Mouse (Mus musculus): ENCODE measurements around the gene Sipa1l2. TPM values are rescaled to one million over a fixed set of nuclear protein-coding genes. Genes with fewer than 3 reads are reported as not detected.

Sipa1l2 gene
- polyA plus RNA-seq, 1 experiment from 2014 or later, result 4.7 TPM

GRCm38 (mm10) chr8:125568421-125568850, 1.2 kb downstream of the Sipa1l2 start:
- DNase-seq (ENCODE audit: low spot score) (peak; percentile 42), ATAC-seq (replicated peaks; ENCODE audit: low FRiP score) (no peak)
- H3K36me3 ChIP-seq (ENCODE audit: control insufficient read depth, insufficient read depth, low read length), result no peaks in the 10 kb centered on the region
- no peaks in the 10 kb centered on the region for H3K27me3 ChIP-seq (replicated peaks; ENCODE audit: control insufficient read depth, insufficient read depth, low read length)
- peak overlapping the region; percentile 68 for H3K4me3 ChIP-seq (ENCODE audit: low read depth, low read length)
- under 1% methylated on average over 14 of the region's 14 CpGs for WGBS
- no peaks in the 10 kb centered on the region for H3K9me3 ChIP-seq (ENCODE audit: control insufficient read depth, low read length)
- H3K9ac ChIP-seq (ENCODE audit: low read depth, low read length), result no peak overlapping the region
- peak overlapping the region; percentile 93 for H3K4me2 ChIP-seq
- peaks cover 7% of the 10 kb centered on the region for H3K4me1 ChIP-seq (replicated peaks; ENCODE audit: control insufficient read depth, insufficient read depth, low read length)
- no peak overlapping the region for H3K27ac ChIP-seq (ENCODE audit: low read depth, low read length)

- no peak for ATAC-seq (replicated peaks; ENCODE audit: low FRiP score)
- no peak for DNase-seq (ENCODE audit: low spot score)
Measured at GRCm38 (mm10) chr8:125567569-125567968, 2.0 kb downstream of the Sipa1l2 start.

GRCm38 (mm10) chr8:125562878-125563277, 6.7 kb downstream of the Sipa1l2 start:
- H3K27ac ChIP-seq (ENCODE audit: low read depth, low read length), result no peak overlapping the region
- no peak for ATAC-seq (replicated peaks; ENCODE audit: low FRiP score)
- DNase-seq (ENCODE audit: low spot score), result no peak
- H3K4me2 ChIP-seq, result no peak overlapping the region
- H3K9ac ChIP-seq (ENCODE audit: low read depth, low read length), result no peak overlapping the region
- no peaks in the 10 kb centered on the region for H3K36me3 ChIP-seq (ENCODE audit: control insufficient read depth, insufficient read depth, low read length)
- H3K9me3 ChIP-seq (ENCODE audit: control insufficient read depth, low read length), result no peaks in the 10 kb centered on the region
- WGBS, result 77% methylated on average over 8 of the region's 8 CpGs
- no peak overlapping the region for H3K4me3 ChIP-seq (ENCODE audit: low read depth, low read length)
- H3K27me3 ChIP-seq (replicated peaks; ENCODE audit: control insufficient read depth, insufficient read depth, low read length), result no peaks in the 10 kb centered on the region
- H3K4me1 ChIP-seq (replicated peaks; ENCODE audit: control insufficient read depth, insufficient read depth, low read length), result peaks cover 16% of the 10 kb centered on the region; the same call in 1 of the 2 replicates

More at GRCm38 (mm10) chr8:125567569-125567968, 2.0 kb downstream of the Sipa1l2 start:
- 60% methylated on average over 7 of the region's 7 CpGs for WGBS
- H3K4me1 ChIP-seq (replicated peaks; ENCODE audit: control insufficient read depth, insufficient read depth, low read length), result peaks cover 7% of the 10 kb centered on the region
- peak overlapping the region; percentile 93 for H3K4me2 ChIP-seq
- no peak overlapping the region for H3K9ac ChIP-seq (ENCODE audit: low read depth, low read length)
- H3K4me3 ChIP-seq (ENCODE audit: low read depth, low read length), result no peak overlapping the region
- H3K9me3 ChIP-seq (ENCODE audit: control insufficient read depth, low read length), result no peaks in the 10 kb centered on the region
- no peaks in the 10 kb centered on the region for H3K36me3 ChIP-seq (ENCODE audit: control insufficient read depth, insufficient read depth, low read length)
- no peak overlapping the region for H3K27ac ChIP-seq (ENCODE audit: low read depth, low read length)
- no peaks in the 10 kb centered on the region for H3K27me3 ChIP-seq (replicated peaks; ENCODE audit: control insufficient read depth, insufficient read depth, low read length)

GRCm38 (mm10) chr8:125560825-125561490, 8.7 kb downstream of the Sipa1l2 start:
- ATAC-seq (replicated peaks; ENCODE audit: low FRiP score) (no peak), DNase-seq (ENCODE audit: low spot score) (no peak)
- no peaks in the 10 kb centered on the region for H3K9me3 ChIP-seq (ENCODE audit: control insufficient read depth, low read length)
- H3K27me3 ChIP-seq (replicated peaks; ENCODE audit: control insufficient read depth, insufficient read depth, low read length), result no peaks in the 10 kb centered on the region
- H3K4me2 ChIP-seq, result no peak overlapping the region
- no peaks in the 10 kb centered on the region for H3K36me3 ChIP-seq (ENCODE audit: control insufficient read depth, insufficient read depth, low read length)
- H3K27ac ChIP-seq (ENCODE audit: low read depth, low read length), result no peak overlapping the region
- H3K4me3 ChIP-seq (ENCODE audit: low read depth, low read length), result no peak overlapping the region
- H3K9ac ChIP-seq (ENCODE audit: low read depth, low read length), result no peak overlapping the region
- 43% methylated on average over 11 of the region's 11 CpGs for WGBS
- peaks cover 24% of the 10 kb centered on the region; the same call in 1 of the 2 replicates for H3K4me1 ChIP-seq (replicated peaks; ENCODE audit: control insufficient read depth, insufficient read depth, low read length)

GRCm38 (mm10) chr8:125559066-125559653, 10.4 kb downstream of the Sipa1l2 start:
- no peaks in the 10 kb centered on the region for H3K27me3 ChIP-seq (replicated peaks; ENCODE audit: control insufficient read depth, insufficient read depth, low read length)
- H3K27ac ChIP-seq (ENCODE audit: low read depth, low read length), result no peak overlapping the region
- H3K4me3 ChIP-seq (ENCODE audit: low read depth, low read length), result no peak overlapping the region
- H3K4me1 ChIP-seq (replicated peaks; ENCODE audit: control insufficient read depth, insufficient read depth, low read length), result peaks cover 24% of the 10 kb centered on the region; the same call in 1 of the 2 replicates
- H3K9me3 ChIP-seq (ENCODE audit: control insufficient read depth, low read length), result no peaks in the 10 kb centered on the region
- H3K9ac ChIP-seq (ENCODE audit: low read depth, low read length), result no peak overlapping the region
- ATAC-seq (replicated peaks; ENCODE audit: low FRiP score) (no peak), DNase-seq (ENCODE audit: low spot score) (no peak)
- no peaks in the 10 kb centered on the region for H3K36me3 ChIP-seq (ENCODE audit: control insufficient read depth, insufficient read depth, low read length)
- 68% methylated on average over 5 of the region's 5 CpGs for WGBS
- no peak overlapping the region for H3K4me2 ChIP-seq

GRCm38 (mm10) chr8:125558109-125559065, 11.2 kb downstream of the Sipa1l2 start:
- no peak overlapping the region; the same call in 1 of the 2 replicates for H3K27ac ChIP-seq (ENCODE audit: low read depth, low read length)
- H3K36me3 ChIP-seq (ENCODE audit: control insufficient read depth, insufficient read depth, low read length), result no peaks in the 10 kb centered on the region
- no peak overlapping the region for H3K9ac ChIP-seq (ENCODE audit: low read depth, low read length)
- 42% methylated on average over 23 of the region's 23 CpGs for WGBS
- ATAC-seq (replicated peaks; ENCODE audit: low FRiP score), result peak; percentile 30; the same call in 1 of the 2 replicates
- H3K4me3 ChIP-seq (ENCODE audit: low read depth, low read length), result no peak overlapping the region
- H3K27me3 ChIP-seq (replicated peaks; ENCODE audit: control insufficient read depth, insufficient read depth, low read length), result no peaks in the 10 kb centered on the region
- H3K4me2 ChIP-seq, result peak overlapping the region; percentile 33
- H3K4me1 ChIP-seq (replicated peaks; ENCODE audit: control insufficient read depth, insufficient read depth, low read length), result peaks cover 24% of the 10 kb centered on the region; the same call in 1 of the 2 replicates
- no peaks in the 10 kb centered on the region for H3K9me3 ChIP-seq (ENCODE audit: control insufficient read depth, low read length)
- peak; percentile 48 for DNase-seq (ENCODE audit: low spot score)

GRCm38 (mm10) chr8:125557391-125558108, 12.1 kb downstream of the Sipa1l2 start:
- Histone ChIP-seq H3K4me2 (peak overlapping the region; percentile 31), H3K36me3 (ENCODE audit: control insufficient read depth, insufficient read depth, low read length) (no peaks in the 10 kb centered on the region), H3K27me3 (replicated peaks; ENCODE audit: control insufficient read depth, insufficient read depth, low read length) (no peaks in the 10 kb centered on the region), H3K27ac (ENCODE audit: low read depth, low read length) (no peak overlapping the region; the same call in 1 of the 2 replicates), H3K9ac (ENCODE audit: low read depth, low read length) (no peak overlapping the region), H3K4me1 (replicated peaks; ENCODE audit: control insufficient read depth, insufficient read depth, low read length) (peaks cover 24% of the 10 kb centered on the region; the same call in 1 of the 2 replicates), H3K9me3 (ENCODE audit: control insufficient read depth, low read length) (no peaks in the 10 kb centered on the region), H3K4me3 (ENCODE audit: low read depth, low read length) (no peak overlapping the region)
- DNase-seq (ENCODE audit: low spot score) (no peak), ATAC-seq (replicated peaks; ENCODE audit: low FRiP score) (no peak)
- 62% methylated on average over 10 of the region's 10 CpGs for WGBS

GRCm38 (mm10) chr8:125556706-125557105, 12.9 kb downstream of the Sipa1l2 start:
- ATAC-seq (replicated peaks; ENCODE audit: low FRiP score) (no peak), DNase-seq (ENCODE audit: low spot score) (no peak)
- no peaks in the 10 kb centered on the region for H3K9me3 ChIP-seq (ENCODE audit: control insufficient read depth, low read length)
- no peak overlapping the region for H3K27ac ChIP-seq (ENCODE audit: low read depth, low read length)
- H3K4me2 ChIP-seq, result no peak overlapping the region
- H3K36me3 ChIP-seq (ENCODE audit: control insufficient read depth, insufficient read depth, low read length), result no peaks in the 10 kb centered on the region
- H3K4me1 ChIP-seq (replicated peaks; ENCODE audit: control insufficient read depth, insufficient read depth, low read length), result peaks cover 24% of the 10 kb centered on the region; the same call in 1 of the 2 replicates
- H3K27me3 ChIP-seq (replicated peaks; ENCODE audit: control insufficient read depth, insufficient read depth, low read length), result no peaks in the 10 kb centered on the region
- H3K4me3 ChIP-seq (ENCODE audit: low read depth, low read length), result no peak overlapping the region
- 86% methylated on average over 5 of the region's 5 CpGs for WGBS
- no peak overlapping the region for H3K9ac ChIP-seq (ENCODE audit: low read depth, low read length)

All from liver, embryonic 11.5 days (tissue).